Mouse (Mus musculus): Measurements from ENCODE around the gene Zfp747. TPM values are rescaled to one million over a fixed set of nuclear protein-coding genes. Genes with fewer than 3 reads are reported as not detected.
"Not testable (repeated sequence)": the region's sequence is repeated elsewhere in the genome, so short reads cannot be mapped to it uniquely, and the experiment has no call there.

Zfp747 gene
- 1 to 10 TPM; 4.6 to 6.9 TPM for total RNA-seq (2021)
- long read RNA-seq, experiment 1, partial matches to known transcripts: 0 of 3 reads
- long read RNA-seq, experiment 1, other reads (novel, unspliced or antisense): 0 of 3 reads
- long read RNA-seq, experiment 2, partial matches to known transcripts: 0 of 5 reads
- long read RNA-seq, experiment 2, other reads (novel, unspliced or antisense): 1 of 5 reads

GRCm38 (mm10) chr7:127375271-127376245, at the start of gene Zfp747:
Zfp747 (minus strand) TSS chr7:127376050.
- DNase-seq (ENCODE audit: low spot score in 2 of 2): peak; percentile 70 to 91

GRCm38 (mm10) chr7:127425291-127425690, 49.4 kb upstream of the Zfp747 start:
- DNase-seq (ENCODE audit: low spot score in 2 of 2): no peak

- no peak for DNase-seq (ENCODE audit: low spot score in 2 of 2)
These were observed 46.4 kb upstream of the Zfp747 start for GRCm38 (mm10) chr7:127422247-127422646.

- DNase-seq (ENCODE audit: low spot score in 2 of 2): peak; percentile 91 to 98
These were observed 45.7 kb upstream of the Zfp747 start, which contains the start of gene Zfp688 for GRCm38 (mm10) chr7:127421388-127422191. Zfp688 (minus strand) TSS chr7:127422068.

DNA sequence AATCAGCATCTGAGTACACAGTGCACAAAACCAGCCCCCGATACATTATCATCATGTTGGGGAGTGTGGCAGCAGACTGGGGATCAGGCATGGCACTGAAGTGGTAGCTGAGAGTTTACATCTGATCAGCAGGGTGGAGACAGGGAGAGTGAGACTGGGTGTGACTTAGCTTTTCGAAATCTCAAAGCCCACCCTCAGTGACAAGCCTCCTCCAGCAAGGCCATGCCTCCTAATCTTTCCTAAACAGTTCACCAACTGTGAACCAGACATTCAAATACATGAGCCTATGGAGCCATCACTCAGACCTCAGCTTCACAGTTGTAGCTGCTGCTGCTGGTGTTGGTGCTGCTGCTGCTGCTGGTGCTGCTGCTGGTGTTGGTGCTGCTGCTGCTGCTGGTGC, 35.6 kb upstream of the Zfp747 start:
- no peak for DNase-seq (ENCODE audit: low spot score in 2 of 2)

- peak; percentile 68 to 84 for DNase-seq (ENCODE audit: low spot score in 2 of 2)
These were observed 30.4 kb upstream of the Zfp747 start, which contains the start of gene Zfp764 for GRCm38 (mm10) chr7:127406002-127406987. Zfp764 (minus strand) TSS chr7:127406822.

DNA sequence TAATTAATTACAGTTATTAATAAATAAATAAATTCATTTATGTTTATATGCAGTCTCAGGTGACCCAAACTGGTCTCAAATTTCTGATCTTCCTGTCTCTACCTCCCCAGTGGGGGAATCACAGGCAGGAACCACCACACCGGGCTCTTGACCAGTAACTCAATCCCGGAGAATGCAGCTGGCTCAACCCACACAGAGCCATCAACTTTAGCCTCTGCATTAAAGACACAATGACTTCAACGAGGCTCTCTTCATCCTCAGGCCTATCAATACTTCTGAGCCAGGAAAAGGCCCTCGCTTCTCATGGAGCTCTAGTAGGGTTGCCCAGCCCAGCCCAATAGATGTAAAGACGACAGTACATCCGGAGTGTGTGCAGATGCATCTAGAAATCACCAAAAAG, 28.3 kb upstream of the Zfp747 start:
- DNase-seq (ENCODE audit: low spot score in 2 of 2): not testable (repeated sequence)

- no peak for DNase-seq (ENCODE audit: low spot score in 2 of 2)
These were observed 27.1 kb upstream of the Zfp747 start for GRCm38 (mm10) chr7:127402980-127403379.

DNA sequence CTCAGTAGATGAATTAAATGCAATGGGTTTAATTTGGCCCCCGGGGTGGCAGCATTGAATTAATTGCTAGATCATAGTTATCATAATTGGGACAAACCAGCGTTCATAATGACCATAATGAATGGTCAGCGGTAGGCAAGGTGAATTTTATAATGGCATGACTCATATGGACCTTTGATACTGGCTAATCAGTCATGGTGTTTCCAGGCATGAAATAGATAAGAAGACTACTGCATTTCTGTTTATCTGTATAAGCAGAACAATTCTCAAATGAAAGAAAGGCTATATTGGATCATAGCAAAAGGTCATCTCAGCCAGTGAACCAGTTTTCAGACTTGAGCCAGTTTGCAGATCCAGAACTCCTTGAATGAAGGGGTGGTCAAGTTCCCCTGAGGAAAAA, 24.5 kb upstream of the Zfp747 start:
- no peak for DNase-seq (ENCODE audit: low spot score in 2 of 2)

- no peak for DNase-seq (ENCODE audit: low spot score in 2 of 2)
These were observed 18.1 kb upstream of the Zfp747 start for GRCm38 (mm10) chr7:127393944-127394333.

DNA sequence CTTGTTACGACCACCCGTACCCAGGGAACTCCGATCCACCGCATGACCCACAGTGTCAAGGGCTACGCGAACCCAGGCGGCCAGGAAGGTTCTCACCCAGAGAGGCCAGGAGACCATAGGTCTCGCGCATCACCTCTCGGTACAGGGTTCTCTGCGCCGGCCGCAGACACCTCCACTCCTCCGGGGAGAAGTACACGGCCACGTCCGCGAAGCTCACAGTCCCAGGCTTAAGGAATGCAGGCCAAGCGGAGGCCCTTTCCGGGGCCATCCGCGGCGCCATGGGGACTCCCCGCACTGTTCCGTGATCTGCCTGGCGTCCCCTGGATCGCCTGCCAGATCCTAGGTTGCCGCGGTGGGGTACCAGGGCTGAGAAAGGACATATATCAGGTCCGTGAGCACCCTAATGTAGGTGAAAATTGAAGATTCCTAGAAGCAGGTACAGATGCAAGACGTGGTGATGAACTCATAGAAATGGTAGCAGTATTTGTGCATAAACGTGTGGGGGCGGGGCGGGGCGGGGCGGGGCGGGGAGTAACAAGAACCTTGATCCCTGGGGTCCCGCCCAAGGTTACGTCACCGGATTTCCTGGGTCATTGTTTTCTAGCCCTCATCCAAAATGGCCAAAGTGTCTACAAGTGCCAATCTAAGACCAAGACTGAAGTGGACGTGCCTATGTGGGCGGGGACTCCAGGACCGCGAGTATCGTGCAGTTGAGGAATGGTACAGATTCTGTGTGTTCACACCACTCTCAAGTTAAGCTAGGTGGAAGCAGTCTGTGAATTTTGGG, 17.5 kb upstream of the Zfp747 start, which contains the start of gene E430018J23Rik:
Gene E430018J23Rik (minus strand): TSS at position 473 of the 787 bp plus-strand sequence.
- DNase-seq (ENCODE audit: low spot score in 2 of 2): peak; percentile 93 to 98

GRCm38 (mm10) chr7:127392251-127392824, 16.5 kb upstream of the Zfp747 start:
- no peak for DNase-seq (ENCODE audit: low spot score in 2 of 2)

- no peak for DNase-seq (ENCODE audit: low spot score in 2 of 2)
These were observed 15.7 kb upstream of the Zfp747 start for GRCm38 (mm10) chr7:127391538-127391937.

DNA sequence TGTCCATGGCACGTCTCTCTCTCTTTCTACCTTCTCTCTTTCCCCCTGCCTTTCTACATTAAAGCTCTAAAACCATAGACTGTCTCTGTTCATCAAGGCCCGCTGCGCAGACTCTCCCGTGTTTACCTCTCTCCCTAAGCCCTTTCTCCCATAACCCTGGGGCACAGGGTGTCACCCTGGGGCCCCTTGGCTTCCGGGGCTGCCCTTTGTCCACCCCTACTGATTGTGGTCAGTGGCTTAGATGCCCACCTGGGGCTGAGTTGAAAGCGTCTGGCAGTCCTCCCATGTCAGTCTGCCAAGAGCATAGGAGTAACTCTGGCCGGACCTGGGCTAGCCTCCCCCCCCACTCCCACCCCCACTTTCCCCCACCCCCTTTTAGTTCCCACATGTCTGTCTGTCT, 14.5 kb upstream of the Zfp747 start:
- no peak for DNase-seq (ENCODE audit: low spot score in 2 of 2)

- not testable (repeated sequence) for DNase-seq (ENCODE audit: low spot score in 2 of 2)
These were observed 12.4 kb upstream of the Zfp747 start for GRCm38 (mm10) chr7:127388201-127388600.

DNA sequence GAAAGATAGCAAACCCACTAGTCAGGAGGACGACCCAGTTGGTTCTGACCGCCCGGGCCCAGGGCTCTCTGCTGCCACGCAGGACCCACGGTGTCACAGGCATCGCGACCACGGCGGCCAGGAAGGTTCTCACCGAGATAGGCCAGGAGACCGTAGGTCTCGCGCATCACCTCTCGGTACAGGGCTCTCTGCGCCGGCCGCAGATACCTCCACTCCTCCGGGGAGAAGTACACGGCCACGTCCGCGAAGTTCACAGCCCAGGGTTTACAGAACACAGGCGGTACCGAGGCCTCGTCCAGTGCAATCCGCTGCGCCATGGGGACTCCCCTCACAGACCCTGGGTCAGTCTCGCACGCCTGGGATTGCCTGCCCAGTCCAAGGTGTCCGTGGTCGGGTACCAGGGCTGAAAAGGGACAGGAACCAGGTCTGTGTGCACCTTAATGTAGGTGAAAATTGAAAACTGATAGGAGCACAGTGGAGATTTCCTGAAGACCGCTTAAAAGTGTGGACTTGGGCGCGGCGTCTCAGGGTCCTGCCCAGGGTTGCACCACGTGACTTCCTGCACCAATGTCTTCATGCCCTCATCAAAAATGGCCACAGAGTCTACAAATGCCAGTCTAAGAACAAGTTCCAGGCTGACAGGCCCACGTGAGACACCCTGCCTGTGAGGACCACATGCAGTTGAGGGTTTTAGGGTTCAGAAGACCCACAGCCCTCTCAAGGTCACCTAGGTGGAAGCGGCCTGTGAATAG, 11.0 kb upstream of the Zfp747 start, which contains the start of gene 9130019O22Rik:
Gene 9130019O22Rik (minus strand): TSS at position 526 of the 752 bp plus-strand sequence.
- DNase-seq (ENCODE audit: low spot score in 2 of 2): peak; percentile 70 to 90

DNA sequence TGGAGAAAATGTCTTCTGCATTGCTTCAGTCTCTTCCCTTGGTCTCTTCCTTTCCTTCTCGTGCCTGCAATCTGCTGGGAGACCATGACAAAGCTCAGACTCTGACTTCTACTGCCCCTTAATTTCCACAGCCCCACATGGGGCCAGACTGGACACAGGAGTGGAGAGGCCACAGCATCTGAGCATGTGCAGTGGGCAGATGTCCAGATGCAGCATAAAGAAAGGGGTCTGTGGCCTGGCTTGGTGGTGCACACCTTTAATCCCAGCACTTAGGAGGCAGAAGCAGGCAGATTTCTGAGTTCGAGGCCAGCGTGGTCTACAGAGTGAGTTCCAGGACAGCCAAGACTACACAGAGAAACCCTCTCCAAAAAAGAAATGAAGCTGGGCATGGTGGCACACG, 9.7 kb upstream of the Zfp747 start:
- DNase-seq (ENCODE audit: low spot score in 2 of 2): not testable (repeated sequence)

All from gastrocnemius, postnatal 4 days (tissue).